Mouse (Mus musculus) CD4-positive, CD25-positive, alpha-beta regulatory T cell, adult 9 weeks (primary cell): ENCODE measurements around the gene Gm5728. TPM values are rescaled to one million over a fixed set of nuclear protein-coding genes. Genes with fewer than 3 reads are reported as not detected.

ENCODE experiments used
- polyA plus RNA-seq: library from polyadenylated mRNA; unstranded; fragments of 100-300 nt; shearing (Covaris generic); gene quantifications from one replicate; pipeline ENCODE4 v1.2.1, GENCODE M21; 2017

Gm5728 gene
- polyA plus RNA-seq: not detected

GRCm38 (mm10) chr7:20375310-20375709, at the start of gene Gm5728:
Gm5728 (minus strand) TSS chr7:20375410.

DNA sequence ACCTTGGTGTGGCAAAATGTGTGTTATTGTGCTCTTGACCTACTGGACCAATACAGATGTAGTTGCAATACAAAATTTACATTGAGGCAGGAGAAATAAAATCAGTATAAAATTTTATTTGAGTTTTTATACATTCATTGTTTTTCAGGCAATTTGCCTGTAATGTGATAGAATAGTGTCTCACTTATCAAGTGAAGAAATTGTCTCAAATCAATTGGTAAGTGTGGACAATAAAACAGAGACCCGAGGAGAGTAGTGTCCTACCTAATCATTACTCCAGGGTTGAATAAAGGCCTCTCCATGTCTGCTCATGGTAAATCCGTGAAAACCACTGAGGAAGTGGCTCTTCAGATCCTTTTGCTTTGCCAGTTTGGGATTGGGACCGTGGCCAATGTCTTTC, 42.4 kb upstream of the Gm5728 start, which contains the start of gene Vmn1r100:
Gene Vmn1r100 (plus strand): TSS at position 301 of the 400 bp plus-strand sequence.

DNA sequence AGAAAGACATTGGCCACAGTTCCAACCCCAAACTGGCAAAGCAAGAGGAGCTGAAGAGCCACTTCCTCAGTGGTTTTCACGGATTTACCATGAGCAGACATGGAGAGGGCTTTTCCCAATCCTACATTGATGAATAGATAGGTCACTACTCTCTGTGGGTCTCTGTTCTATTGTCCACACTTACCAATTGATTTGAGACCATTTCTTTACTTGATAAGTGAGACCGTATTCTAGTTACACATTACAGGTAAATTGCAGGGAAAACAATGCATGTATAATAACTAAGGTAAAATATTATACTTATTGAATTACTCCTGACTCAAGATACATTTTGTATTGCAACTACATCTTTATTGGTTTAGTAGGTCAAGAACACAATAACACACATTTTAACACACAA, 41.2 kb downstream of the Gm5728 start, which contains the start of gene Gm4133:
Gene Gm4133 (minus strand): TSS at position 101 of the 400 bp plus-strand sequence.

Other genes with a start within 250 kb of the Gm5728 start
- gene Vmn1r93, start 236.3 kb downstream of the Gm5728 start, polyA plus RNA-seq: not detected
- not detected for gene Vmn1r94, start 207.0 kb downstream of the Gm5728 start, polyA plus RNA-seq
- not detected for gene Vmn1r95, start 181.7 kb downstream of the Gm5728 start, polyA plus RNA-seq
- not detected for gene Gm6164, start 169.8 kb downstream of the Gm5728 start, polyA plus RNA-seq
- gene Gm4498, start 141.6 kb downstream of the Gm5728 start, polyA plus RNA-seq: not detected
- gene Gm5890, start 112.6 kb downstream of the Gm5728 start, polyA plus RNA-seq: not detected
- not detected for gene Gm4133, start 41.3 kb downstream of the Gm5728 start, polyA plus RNA-seq
- not detected for gene Vmn1r100, start 42.5 kb upstream of the Gm5728 start, polyA plus RNA-seq
- not detected for gene Vmn1r101, start 67.2 kb upstream of the Gm5728 start, polyA plus RNA-seq
- gene Gm10670, start 99.5 kb upstream of the Gm5728 start, polyA plus RNA-seq: not detected
- not detected for gene Vmn1r103, start 135.1 kb upstream of the Gm5728 start, polyA plus RNA-seq
- gene Vmn1r104, start 158.4 kb upstream of the Gm5728 start, polyA plus RNA-seq: not detected
- not detected for gene Gm5726, start 170.3 kb upstream of the Gm5728 start, polyA plus RNA-seq
- not detected for gene Gm4141, start 200.8 kb upstream of the Gm5728 start, polyA plus RNA-seq
- gene Gm4513, start 223.6 kb upstream of the Gm5728 start, polyA plus RNA-seq: not detected